Mouse (Mus musculus): Measurements from ENCODE around the gene Irs2.

The Irs2 gene

GRCm38 (mm10) chr8:10953346-10954053 lies 54.8 kb downstream of the Irs2 start:
- DNase-seq (ENCODE audit: low read depth, low spot score) = no peak

GRCm38 (mm10) chr8:10952706-10953105 lies 55.6 kb downstream of the Irs2 start:
- DNase-seq (ENCODE audit: low read depth, low spot score) = no peak

- DNase-seq (ENCODE audit: low read depth, low spot score) = no peak
These were observed 56.0 kb downstream of the Irs2 start for GRCm38 (mm10) chr8:10952235-10952634.

- no peak for DNase-seq (ENCODE audit: low read depth, low spot score)
These were observed 56.7 kb downstream of the Irs2 start for GRCm38 (mm10) chr8:10951567-10951966.

GRCm38 (mm10) chr8:10945939-10946740 lies 62.1 kb downstream of the Irs2 start:
- peak; percentile 64 for DNase-seq (ENCODE audit: low read depth, low spot score)

- DNase-seq (ENCODE audit: low read depth, low spot score) = no peak
These were observed 62.8 kb downstream of the Irs2 start for GRCm38 (mm10) chr8:10945490-10945889.

- no peak for DNase-seq (ENCODE audit: low read depth, low spot score)
These were observed 64.8 kb downstream of the Irs2 start for GRCm38 (mm10) chr8:10943314-10944060.

- DNase-seq (ENCODE audit: low read depth, low spot score) = no peak
These were observed 68.4 kb downstream of the Irs2 start for GRCm38 (mm10) chr8:10939883-10940282.

GRCm38 (mm10) chr8:10939210-10939782 lies 69.0 kb downstream of the Irs2 start:
- no peak for DNase-seq (ENCODE audit: low read depth, low spot score)

GRCm38 (mm10) chr8:10938284-10938683 lies 70.0 kb downstream of the Irs2 start:
- DNase-seq (ENCODE audit: low read depth, low spot score) = no peak

- no peak for DNase-seq (ENCODE audit: low read depth, low spot score)
These were observed 71.6 kb downstream of the Irs2 start for GRCm38 (mm10) chr8:10936646-10937045.

GRCm38 (mm10) chr8:10935231-10935630 lies 73.0 kb downstream of the Irs2 start:
- DNase-seq (ENCODE audit: low read depth, low spot score) = no peak

All from embryo, embryonic 11.5 days (tissue).